Mouse (Mus musculus) thymus, adult 2 months (tissue): Measurements from ENCODE around the gene Hspa2.

Experiments
- CTCF ChIP-seq: fragments of 200-500 bp; IDR thresholded peaks from 2 replicates; pipeline ENCODE4 v1.5.1; 2012; ENCODE audit warnings: mild to moderate bottlenecking, control low read depth, low read length, moderate library complexity, borderline replicate concordance; ENCODE audit not compliant: control insufficient read depth, poor library complexity, insufficient read depth; ENCODE audit errors: extremely low read depth
- POLR2A ChIP-seq: fragments of 200-500 bp; IDR thresholded peaks from 2 replicates; pipeline ENCODE4 v1.6.1; 2012; ENCODE audit warnings: mild to moderate bottlenecking, low read length, control low read depth, moderate library complexity; ENCODE audit not compliant: control insufficient read depth, poor library complexity, insufficient read depth; ENCODE audit errors: extremely low read depth

DNA sequence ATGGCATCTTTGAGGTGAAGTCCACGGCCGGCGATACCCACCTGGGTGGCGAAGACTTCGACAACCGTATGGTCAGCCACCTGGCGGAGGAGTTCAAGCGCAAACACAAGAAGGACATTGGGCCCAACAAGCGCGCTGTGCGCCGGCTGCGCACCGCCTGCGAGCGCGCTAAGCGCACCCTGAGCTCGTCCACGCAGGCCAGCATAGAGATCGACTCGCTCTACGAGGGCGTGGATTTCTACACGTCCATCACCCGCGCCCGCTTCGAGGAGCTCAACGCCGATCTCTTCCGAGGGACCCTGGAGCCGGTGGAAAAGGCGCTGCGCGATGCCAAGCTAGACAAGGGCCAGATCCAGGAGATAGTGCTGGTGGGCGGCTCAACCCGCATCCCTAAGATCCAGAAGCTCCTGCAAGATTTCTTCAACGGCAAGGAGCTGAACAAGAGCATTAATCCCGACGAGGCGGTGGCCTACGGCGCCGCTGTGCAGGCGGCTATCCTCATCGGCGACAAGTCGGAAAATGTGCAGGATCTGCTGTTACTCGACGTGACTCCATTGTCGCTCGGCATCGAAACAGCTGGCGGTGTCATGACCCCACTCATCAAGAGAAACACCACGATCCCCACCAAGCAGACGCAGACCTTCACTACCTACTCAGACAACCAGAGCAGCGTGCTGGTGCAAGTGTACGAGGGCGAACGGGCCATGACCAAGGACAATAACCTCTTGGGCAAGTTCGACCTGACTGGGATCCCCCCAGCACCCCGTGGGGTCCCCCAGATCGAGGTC is 1.4 kb downstream of the Hspa2 start:
- TF ChIP-seq CTCF (no peak), POLR2A (no peak)
